Mouse (Mus musculus) olfactory bulb, adult 2 months (tissue): Measurements from ENCODE around the gene Zbtb22.

Experiments
- CTCF ChIP-seq: fragments of 200-500 bp; IDR thresholded peaks from 2 replicates; pipeline ENCODE4 v1.5.1; 2012; ENCODE audit warnings: low read depth, mild to moderate bottlenecking, low read length, moderate library complexity; ENCODE audit not compliant: insufficient read depth
- POLR2A ChIP-seq: fragments of 200-500 bp; IDR thresholded peaks from 2 replicates; pipeline ENCODE4 v1.6.1; 2012; ENCODE audit warnings: mild to moderate bottlenecking, low read depth, low read length, moderate library complexity; ENCODE audit not compliant: insufficient read depth

- TF ChIP-seq CTCF (no peak), POLR2A (no peak)
Observed at GRCm38 (mm10) chr17:33909869-33910250, 5.8 kb upstream of the Zbtb22 start.
